10 mouse cellular contexts compared by ENCODE assay signal in the genomic region with DNA sequence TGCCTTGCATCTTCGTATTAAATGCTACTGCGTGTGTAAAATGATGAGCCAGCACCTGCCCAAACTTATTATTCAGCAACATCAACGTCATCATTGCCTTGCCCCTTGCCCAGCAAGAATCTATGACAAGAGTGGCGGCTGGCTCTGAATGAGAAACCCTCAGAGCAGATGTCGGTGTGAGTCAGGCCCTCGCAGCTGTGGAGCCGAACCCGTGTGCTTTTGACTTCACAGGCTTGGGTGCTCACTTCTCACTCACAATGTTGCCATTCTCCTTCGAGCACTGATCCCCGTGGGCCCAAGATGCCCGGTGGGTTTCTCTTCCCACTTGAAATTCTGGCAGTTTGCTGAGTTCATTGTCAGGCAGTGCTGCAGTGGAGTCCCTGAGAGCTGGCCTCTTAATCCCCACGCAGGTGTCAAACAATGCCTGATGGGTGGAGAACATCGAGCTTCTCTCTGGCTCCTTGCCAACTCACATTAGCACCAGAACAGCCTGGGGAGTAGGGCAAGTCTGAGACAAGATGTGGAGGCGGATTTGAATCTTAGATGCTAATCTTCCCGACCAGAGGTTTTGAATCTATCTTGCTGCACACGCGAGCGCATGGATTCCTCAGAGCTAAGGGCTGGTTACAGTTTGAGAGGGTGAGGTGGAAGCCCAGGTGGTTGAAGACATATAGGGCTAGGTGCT.
DNase-seq lines count a peak whose midpoint lies in the region; ATAC-seq and TF ChIP-seq lines count a peak whose summit lies in the region.
"Had no signal": no experiment of that assay in that cellular context is flagged by ENCODE, and none has a peak within 500 bp of the region (broad histone marks: within the 10 kb centered on the region; RNA-seq: fewer than 3 reads in every experiment).

No protein-coding gene starts in this region.

- TF ChIP-seq CTCF in forebrain, postnatal 0 days (IDR thresholded peaks at IDR 0.05; ENCODE audit: low read depth): no peak

- H3K9me3 ChIP-seq in midbrain, embryonic 10.5 days (replicated peaks): peaks cover 24% of the 10 kb centered on the region
- H3K9me3 ChIP-seq in midbrain, embryonic 15.5 days: peaks cover 4% of the 10 kb centered on the region; the same call in 1 of the 2 replicates
- no peaks in the 10 kb centered on the region for H3K9me3 ChIP-seq in forebrain, postnatal 0 days (ENCODE audit: low read length)
- H3K9me3 ChIP-seq in intestine, embryonic 16.5 days (ENCODE audit: control insufficient read depth, low read length): peaks cover 12% of the 10 kb centered on the region

- no peaks in the 10 kb centered on the region for H3K27me3 ChIP-seq in midbrain, embryonic 10.5 days (ENCODE audit: low read depth, poor library complexity, severe bottlenecking)
- H3K27me3 ChIP-seq in midbrain, embryonic 15.5 days (replicated peaks): no peaks in the 10 kb centered on the region
- no peaks in the 10 kb centered on the region for H3K27me3 ChIP-seq in forebrain, postnatal 0 days (ENCODE audit: insufficient read depth, low read length)
- H3K27me3 ChIP-seq in intestine, embryonic 16.5 days (replicated peaks; ENCODE audit: control insufficient read depth, insufficient read depth, low read length): no peaks in the 10 kb centered on the region

- 0 out of 2 replicates have a peak overlapping the region, but pooled peaks have one; percentile 33 for H3K27ac ChIP-seq in midbrain, embryonic 10.5 days (replicated peaks)
- no peak overlapping the region for H3K27ac ChIP-seq in midbrain, embryonic 15.5 days
- no peak overlapping the region for H3K27ac ChIP-seq in forebrain, postnatal 0 days (ENCODE audit: low read depth, low read length)
- no peak overlapping the region for H3K27ac ChIP-seq in intestine, embryonic 16.5 days (ENCODE audit: low read length)

- peaks cover 8% of the 10 kb centered on the region for H3K4me1 ChIP-seq in midbrain, embryonic 10.5 days
- H3K4me1 ChIP-seq in midbrain, embryonic 15.5 days: peaks cover 8% of the 10 kb centered on the region; the same call in 1 of the 2 replicates
- no peaks in the 10 kb centered on the region for H3K4me1 ChIP-seq in forebrain, postnatal 0 days (ENCODE audit: insufficient read depth)
- H3K4me1 ChIP-seq in intestine, embryonic 16.5 days (ENCODE audit: control insufficient read depth, insufficient read depth, low read length): no peaks in the 10 kb centered on the region

- DNase-seq in midbrain, embryonic 10.5 days (ENCODE audit: low spot score): peak; percentile 21
- peak; percentile 6 for DNase-seq in cerebellum, adult 9-11 months
- DNase-seq in forebrain, postnatal 0 days: peak; percentile 35
- DNase-seq in retina, embryonic 14.5 days (ENCODE audit: low spot score): peak; percentile 2
- DNase-seq in heart, adult 11 months: no peak
- DNase-seq: heart, postnatal 10 days; lung, adult 18-20 months had no signal

- no peak overlapping the region for H3K4me3 ChIP-seq in midbrain, embryonic 10.5 days
- H3K4me3 ChIP-seq in midbrain, embryonic 15.5 days: no peak overlapping the region
- no peak overlapping the region for H3K4me3 ChIP-seq in forebrain, postnatal 0 days (ENCODE audit: low read depth, low read length)
- no peak overlapping the region for H3K4me3 ChIP-seq in intestine, embryonic 16.5 days (ENCODE audit: low read length)

- no peak overlapping the region for H3K4me2 ChIP-seq in midbrain, embryonic 15.5 days
- H3K4me2 ChIP-seq in forebrain, postnatal 0 days (ENCODE audit: low read depth): no peak overlapping the region
- H3K4me2 ChIP-seq in intestine, embryonic 16.5 days (ENCODE audit: low read depth, low read length): no peak overlapping the region

- no peak overlapping the region for H3K9ac ChIP-seq in midbrain, embryonic 15.5 days
- no peak overlapping the region for H3K9ac ChIP-seq in forebrain, postnatal 0 days
- no peak overlapping the region for H3K9ac ChIP-seq in intestine, embryonic 16.5 days (ENCODE audit: low read depth, low read length)

- 73% methylated on average over 18 of the region's 18 CpGs for WGBS in midbrain, embryonic 10.5 days
- WGBS in midbrain, embryonic 15.5 days: 30% methylated on average over 18 of the region's 18 CpGs
- 37% methylated on average over 18 of the region's 18 CpGs for WGBS in forebrain, postnatal 0 days
- 65% methylated on average over 18 of the region's 18 CpGs for WGBS in intestine, embryonic 16.5 days

- H3K36me3 ChIP-seq in midbrain, embryonic 10.5 days: no peaks in the 10 kb centered on the region
- H3K36me3 ChIP-seq in midbrain, embryonic 15.5 days (replicated peaks): no peaks in the 10 kb centered on the region
- no peaks in the 10 kb centered on the region for H3K36me3 ChIP-seq in forebrain, postnatal 0 days (ENCODE audit: insufficient read depth)
- no peaks in the 10 kb centered on the region for H3K36me3 ChIP-seq in intestine, embryonic 16.5 days (ENCODE audit: control insufficient read depth, insufficient read depth, low read length)

- ATAC-seq in midbrain, embryonic 15.5 days (replicated peaks): no peak
- ATAC-seq in forebrain, postnatal 0 days: peak; percentile 53; the same call in 1 of the 2 replicates
- no peak for ATAC-seq in intestine, embryonic 16.5 days
- ATAC-seq in granulocyte monocyte progenitor cell, adult 5-6 weeks (replicated peaks; ENCODE audit: poor library complexity, severe bottlenecking): no peak
